Mouse (Mus musculus) liver, embryonic 11.5 days (tissue): ENCODE results near the gene Ap4s1. TPM values are rescaled to one million over a fixed set of nuclear protein-coding genes. Genes with fewer than 3 reads are reported as not detected.
"Not testable (repeated sequence)": the region's sequence is repeated elsewhere in the genome, so short reads cannot be mapped to it uniquely, and the experiment has no call there.

Experiments used
- ATAC-seq: fragments of 200-750 bp; cut with Nextera tagmentation; replicated peaks from 2 replicates; pipeline ENCODE4 v1.8.0; 2017; ENCODE audit warnings: moderate number of reproducible peaks, mild to moderate bottlenecking, moderate TSS enrichment, moderate library complexity; ENCODE audit not compliant: low FRiP score
- DNase-seq: peaks from one replicate; pipeline ENCODE4 v3.0.0-alpha.2; 2017; ENCODE audit warnings: low spot score
- H3K27ac ChIP-seq: fragments of 300-500 bp; sonication (generic); 2 replicates; pipeline ENCODE4 v1.5.1; 2014; ENCODE audit warnings: mild to moderate bottlenecking, low read depth, low read length, control low read depth
- H3K27me3 ChIP-seq: fragments of 300-500 bp; sonication (generic); replicated peaks from 2 replicates; pipeline ENCODE4 v1.6.1; 2014; ENCODE audit warnings: low read length, mixed read lengths; ENCODE audit not compliant: control insufficient read depth, insufficient read depth
- H3K36me3 ChIP-seq: fragments of 300-500 bp; sonication (generic); 2 replicates; pipeline ENCODE4 v1.6.1; 2014; ENCODE audit warnings: mild to moderate bottlenecking, low read length, moderate library complexity, mixed read lengths; ENCODE audit not compliant: control insufficient read depth, insufficient read depth
- H3K4me1 ChIP-seq: fragments of 300-500 bp; sonication (generic); replicated peaks from 2 replicates; pipeline ENCODE4 v1.6.1; 2014; ENCODE audit warnings: low read length, mixed read lengths; ENCODE audit not compliant: control insufficient read depth, insufficient read depth
- H3K4me2 ChIP-seq: fragments of 300-500 bp; sonication (generic); 2 replicates; pipeline ENCODE4 v1.6.1; 2014; ENCODE audit warnings: mild to moderate bottlenecking, control low read depth, moderate library complexity
- H3K4me3 ChIP-seq: fragments of 300-500 bp; sonication (generic); 2 replicates; pipeline ENCODE4 v1.5.1; 2014; ENCODE audit warnings: low read depth, low read length, control low read depth
- H3K9ac ChIP-seq: fragments of 300-500 bp; sonication (generic); 2 replicates; pipeline ENCODE4 v1.6.1; 2014; ENCODE audit warnings: low read depth, low read length, control low read depth
- H3K9me3 ChIP-seq: fragments of 300-500 bp; sonication (generic); 2 replicates; pipeline ENCODE4 v1.6.1; 2016; ENCODE audit warnings: low read length, inconsistent platforms, mixed read lengths; ENCODE audit not compliant: control insufficient read depth
- WGBS: fragments of 180-500 bp; shearing (Covaris S2); extraction: QIAGEN DNeasy Blood & Tissue Kit; methylation state at CpG from one replicate; pipeline ENCODE4 v1.1.7; 2014; 5-methylcytosine and 5-hydroxymethylcytosine counted together
- polyA plus RNA-seq: library from polyadenylated mRNA; unstranded; fragments of >200 nt; fragmentation: Nextera tagmentation; extraction: Ambion mirVana; gene quantifications from 2 replicates; pipeline ENCODE4 v1.2.1, GENCODE M21; 2014

The Ap4s1 gene
- 23.2 and 26.5 TPM in 2 replicates for polyA plus RNA-seq

GRCm38 (mm10) chr12:51690893-51691844, at the start of gene Ap4s1:
Gene Ap4s1 (plus strand): TSS chr12:51691033.
- Histone ChIP-seq H3K9me3 (no peaks in the 10 kb centered on the region), H3K27ac (peak within 1 kb of the TSS; percentile 99), H3K36me3 (no peaks in the 10 kb centered on the region), H3K4me2 (peak within 1 kb of the TSS; percentile 69), H3K4me3 (peak within 1 kb of the TSS; percentile 98), H3K4me1 (peaks cover 22% of the 10 kb centered on the region), H3K27me3 (no peaks in the 10 kb centered on the region), H3K9ac (peak within 1 kb of the TSS; percentile 99)
- peak; percentile 84 for DNase-seq
- peak; percentile 68 for ATAC-seq
- WGBS = under 1% methylated on average over 108 of the region's 108 CpGs

DNA sequence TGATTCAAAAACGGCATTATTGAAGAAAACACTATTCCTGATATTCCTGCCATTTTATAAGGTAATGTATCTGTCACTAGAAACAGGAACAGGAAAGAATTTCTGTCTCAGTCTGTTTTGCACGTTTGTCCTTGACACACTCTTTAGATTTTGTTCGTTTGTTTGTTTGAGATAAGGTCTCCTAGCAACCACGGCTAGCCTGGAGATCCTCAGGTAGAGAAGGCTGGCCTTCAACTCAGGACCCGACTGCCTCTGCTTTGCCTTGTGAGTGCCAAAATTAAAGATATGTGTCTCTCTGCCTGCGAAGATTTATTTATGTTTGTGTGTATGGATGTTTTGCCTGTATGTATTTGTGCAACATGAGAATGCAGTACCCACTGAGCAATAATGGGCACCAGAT, 49.0 kb upstream of the Ap4s1 start:
- no peak overlapping the region for H3K4me2 ChIP-seq
- no peak overlapping the region for H3K27ac ChIP-seq
- peak; percentile 79 for ATAC-seq
- H3K9ac ChIP-seq = no peak overlapping the region
- H3K4me1 ChIP-seq = peaks cover 12% of the 10 kb centered on the region
- no peaks in the 10 kb centered on the region for H3K27me3 ChIP-seq
- WGBS = 25% methylated on average over 6 of the region's 6 CpGs
- no peaks in the 10 kb centered on the region for H3K9me3 ChIP-seq
- peaks cover 2% of the 10 kb centered on the region; the same call in 1 of the 2 replicates for H3K36me3 ChIP-seq
- H3K4me3 ChIP-seq = no peak overlapping the region
- DNase-seq = peak; percentile 35

DNA sequence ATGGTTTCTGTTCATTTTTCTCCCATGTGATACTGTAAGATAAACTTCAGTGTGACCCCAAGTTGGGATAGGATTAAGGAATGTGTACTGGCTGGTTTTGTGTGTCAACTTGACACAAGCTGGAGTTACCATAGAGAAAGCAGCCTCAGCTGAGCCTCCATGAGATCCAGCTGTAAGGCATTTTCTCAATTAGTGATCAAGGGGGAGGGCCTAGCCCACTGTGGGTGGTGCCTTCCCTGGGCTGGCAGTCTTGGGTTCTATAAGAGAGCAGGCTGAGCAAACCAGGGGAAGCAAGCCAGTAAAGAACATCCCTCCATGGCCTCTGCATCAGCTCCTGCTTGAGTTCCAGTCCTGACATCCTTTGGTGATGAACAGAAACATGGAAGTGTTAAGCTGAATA, 41.4 kb upstream of the Ap4s1 start:
- not testable (repeated sequence) for DNase-seq

GRCm38 (mm10) chr12:51655944-51656465, 34.8 kb upstream of the Ap4s1 start:
- WGBS = 90% methylated on average over 1 of the region's 1 CpGs
- H3K4me2 ChIP-seq = no peak overlapping the region
- peaks cover 7% of the 10 kb centered on the region; the same call in 1 of the 2 replicates for H3K36me3 ChIP-seq
- no peaks in the 10 kb centered on the region for H3K9me3 ChIP-seq
- H3K27me3 ChIP-seq = no peaks in the 10 kb centered on the region
- no peaks in the 10 kb centered on the region for H3K4me1 ChIP-seq
- ATAC-seq = no peak
- no peak overlapping the region for H3K4me3 ChIP-seq
- DNase-seq = no peak
- H3K27ac ChIP-seq = no peak overlapping the region
- H3K9ac ChIP-seq = no peak overlapping the region

More for the DNA sequence above, 41.4 kb upstream of the Ap4s1 start:
- not testable (repeated sequence) for H3K9ac ChIP-seq, ATAC-seq, H3K27ac ChIP-seq, H3K36me3 ChIP-seq, H3K27me3 ChIP-seq, H3K4me1 ChIP-seq, H3K4me2 ChIP-seq, H3K4me3 ChIP-seq, H3K9me3 ChIP-seq

DNA sequence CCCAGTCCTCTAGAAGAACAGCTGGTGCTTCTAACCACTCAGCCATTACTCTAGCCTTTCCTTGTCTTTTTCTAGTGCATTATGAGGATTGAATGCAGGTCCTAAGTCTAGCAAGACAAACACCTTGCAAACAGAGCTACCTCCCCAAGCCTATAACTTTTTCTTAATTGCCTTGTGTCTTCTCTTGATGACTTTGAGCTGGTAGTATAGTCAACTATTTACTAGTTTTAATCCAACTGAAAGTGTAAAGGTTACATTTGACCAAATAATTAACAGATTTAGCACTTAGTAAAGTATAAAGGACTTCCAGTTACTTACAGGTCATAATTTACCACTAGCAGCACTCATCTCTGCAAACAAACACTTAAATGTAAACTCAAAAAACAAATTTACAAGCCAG, 27.8 kb upstream of the Ap4s1 start:
- H3K4me2 ChIP-seq = no peak overlapping the region
- no peaks in the 10 kb centered on the region for H3K27me3 ChIP-seq
- H3K9ac ChIP-seq = no peak overlapping the region
- H3K4me1 ChIP-seq = peaks cover 3% of the 10 kb centered on the region; the same call in 1 of the 2 replicates
- DNase-seq (no peak), ATAC-seq (no peak)
- H3K4me3 ChIP-seq = no peak overlapping the region
- H3K9me3 ChIP-seq = no peaks in the 10 kb centered on the region
- H3K27ac ChIP-seq = no peak overlapping the region
- no peaks in the 10 kb centered on the region for H3K36me3 ChIP-seq

DNA sequence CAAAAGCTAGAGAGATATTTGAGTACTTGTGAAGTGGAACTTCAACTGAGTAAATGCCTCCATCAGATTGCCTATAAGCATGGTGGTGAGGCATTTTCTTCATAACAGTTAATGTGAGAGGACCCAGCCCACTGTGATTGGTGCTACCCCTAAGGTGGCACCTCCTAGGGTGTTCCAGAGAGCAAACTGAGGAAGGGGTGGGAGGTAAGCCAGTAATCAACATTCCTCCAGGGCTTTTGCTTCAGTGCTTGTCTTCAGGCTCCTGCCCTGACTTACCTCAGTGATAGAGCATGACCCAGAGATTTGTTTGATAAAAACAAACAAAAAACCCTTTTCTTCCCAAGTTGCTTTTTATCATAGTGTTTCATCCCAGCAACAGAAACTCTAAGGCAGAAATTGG, 26.9 kb upstream of the Ap4s1 start:
- no peak overlapping the region for H3K9ac ChIP-seq
- no peak overlapping the region for H3K4me3 ChIP-seq
- no peaks in the 10 kb centered on the region for H3K9me3 ChIP-seq
- no peak for DNase-seq
- H3K4me1 ChIP-seq = peaks cover 3% of the 10 kb centered on the region; the same call in 1 of the 2 replicates
- no peak overlapping the region for H3K4me2 ChIP-seq
- H3K36me3 ChIP-seq = no peaks in the 10 kb centered on the region
- no peaks in the 10 kb centered on the region for H3K27me3 ChIP-seq
- H3K27ac ChIP-seq = no peak overlapping the region
- no peak for ATAC-seq

GRCm38 (mm10) chr12:51666708-51667430, 24.0 kb upstream of the Ap4s1 start:
- Histone ChIP-seq H3K27me3 (no peaks in the 10 kb centered on the region), H3K9ac (no peak overlapping the region), H3K4me2 (no peak overlapping the region), H3K9me3 (no peaks in the 10 kb centered on the region), H3K27ac (no peak overlapping the region), H3K4me3 (no peak overlapping the region), H3K36me3 (no peaks in the 10 kb centered on the region), H3K4me1 (peaks cover 3% of the 10 kb centered on the region; the same call in 1 of the 2 replicates)
- ATAC-seq (no peak), DNase-seq (no peak)
- WGBS = 77% methylated on average over 4 of the region's 4 CpGs

GRCm38 (mm10) chr12:51671231-51671891, 19.5 kb upstream of the Ap4s1 start:
- no peak overlapping the region for H3K4me3 ChIP-seq
- H3K4me1 ChIP-seq = peaks cover 7% of the 10 kb centered on the region
- DNase-seq = no peak
- no peak for ATAC-seq
- no peaks in the 10 kb centered on the region for H3K36me3 ChIP-seq
- no peaks in the 10 kb centered on the region for H3K27me3 ChIP-seq
- no peak overlapping the region for H3K9ac ChIP-seq
- WGBS = 55% methylated on average over 5 of the region's 5 CpGs
- no peak overlapping the region for H3K27ac ChIP-seq
- no peaks in the 10 kb centered on the region for H3K9me3 ChIP-seq
- H3K4me2 ChIP-seq = no peak overlapping the region
